Mouse (Mus musculus): ENCODE data around the gene Ccdc85c.

DNA sequence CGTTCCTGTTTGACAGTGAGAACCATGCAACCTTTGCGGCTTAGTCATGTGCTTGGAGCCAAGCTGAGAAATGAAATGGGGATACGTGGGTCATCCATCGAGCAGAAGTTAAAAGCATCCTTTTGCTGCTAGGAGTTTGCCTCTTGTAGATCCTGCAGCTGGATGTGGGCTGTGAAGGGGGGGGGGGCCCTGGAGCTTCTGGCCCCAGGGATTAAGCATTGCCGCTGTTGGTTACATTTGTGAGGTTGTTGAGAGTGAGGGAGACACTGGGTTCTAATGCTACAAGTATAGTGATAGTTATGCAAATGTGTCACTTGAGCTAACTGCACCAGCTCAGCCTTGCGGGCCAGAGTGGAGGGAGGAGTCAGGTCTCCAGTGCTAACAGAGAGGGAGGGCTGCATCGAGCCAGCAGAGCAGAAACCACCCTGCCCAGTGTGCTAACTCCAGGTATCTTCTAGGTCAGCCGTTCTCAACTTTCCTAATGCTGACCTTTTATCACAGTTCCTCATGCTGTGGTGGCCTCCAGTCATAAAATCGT lies 42.0 kb upstream of the Ccdc85c start:
- no peak for TF ChIP-seq CTCF (IDR thresholded peaks at IDR 0.05; ENCODE audit: borderline replicate concordance, control insufficient read depth, extremely low read depth, insufficient read depth, low read length, poor library complexity)
- TF ChIP-seq POLR2A (IDR thresholded peaks at IDR 0.05; ENCODE audit: control insufficient read depth, extremely low read depth, insufficient read depth, low read length, poor library complexity), result no peak

Measured in thymus, adult 2 months (tissue).